Mouse (Mus musculus): ENCODE results near the gene Mbnl1. TPM values are rescaled to one million over a fixed set of nuclear protein-coding genes. Genes with fewer than 3 reads are reported as not detected.
A peak's percentile ranks its signal among the peaks of the same experiment; 100 is the strongest.

Gene Mbnl1
- polyA plus RNA-seq, 1 experiment from 2014 or later = 71.7 TPM

GRCm38 (mm10) chr3:60499157-60499578 lies 26.5 kb downstream of the Mbnl1 start:
- Histone ChIP-seq H3K36me3 (no peaks in the 10 kb centered on the region), H3K27ac (peak overlapping the region; percentile 22; the same call in 1 of the 2 replicates), H3K4me3 (no peak overlapping the region), H3K9me3 (no peaks in the 10 kb centered on the region), H3K27me3 (ENCODE audit: insufficient read depth, poor library complexity, severe bottlenecking) (no peaks in the 10 kb centered on the region), H3K4me1 (peaks cover 26% of the 10 kb centered on the region)
- WGBS = 45% methylated on average over 6 of the region's 6 CpGs
- DNase-seq (ENCODE audit: low spot score) = no peak

- peak overlapping the region; percentile 92 for H3K4me3 ChIP-seq
- H3K27me3 ChIP-seq (ENCODE audit: insufficient read depth, poor library complexity, severe bottlenecking) = no peaks in the 10 kb centered on the region
- peaks cover 33% of the 10 kb centered on the region for H3K4me1 ChIP-seq
- 43% methylated on average over 7 of the region's 7 CpGs for WGBS
- H3K27ac ChIP-seq = peak overlapping the region; percentile 100
- no peaks in the 10 kb centered on the region for H3K36me3 ChIP-seq
- no peak for DNase-seq (ENCODE audit: low spot score)
- no peaks in the 10 kb centered on the region for H3K9me3 ChIP-seq
Measured at GRCm38 (mm10) chr3:60499718-60500450, 27.3 kb downstream of the Mbnl1 start.

GRCm38 (mm10) chr3:60500571-60501527 lies 28.2 kb downstream of the Mbnl1 start:
- Histone ChIP-seq H3K4me3 (peak overlapping the region; percentile 92), H3K4me1 (peaks cover 36% of the 10 kb centered on the region), H3K9me3 (no peaks in the 10 kb centered on the region), H3K27ac (peak overlapping the region; percentile 100), H3K27me3 (ENCODE audit: insufficient read depth, poor library complexity, severe bottlenecking) (no peaks in the 10 kb centered on the region), H3K36me3 (no peaks in the 10 kb centered on the region)
- WGBS = under 1% methylated on average over 93 of the region's 96 CpGs
- DNase-seq (ENCODE audit: low spot score) = peak; percentile 86

GRCm38 (mm10) chr3:60501561-60502151 lies 29.0 kb downstream of the Mbnl1 start:
- Histone ChIP-seq H3K4me3 (peak overlapping the region; percentile 92), H3K36me3 (no peaks in the 10 kb centered on the region), H3K27ac (peak overlapping the region; percentile 100), H3K4me1 (peaks cover 36% of the 10 kb centered on the region), H3K27me3 (ENCODE audit: insufficient read depth, poor library complexity, severe bottlenecking) (no peaks in the 10 kb centered on the region), H3K9me3 (no peaks in the 10 kb centered on the region)
- DNase-seq (ENCODE audit: low spot score) = peak; percentile 80
- WGBS = 1% methylated on average over 28 of the region's 29 CpGs

- Histone ChIP-seq H3K27ac (peak overlapping the region; percentile 100), H3K27me3 (ENCODE audit: insufficient read depth, poor library complexity, severe bottlenecking) (no peaks in the 10 kb centered on the region), H3K36me3 (no peaks in the 10 kb centered on the region), H3K4me1 (peaks cover 36% of the 10 kb centered on the region), H3K9me3 (no peaks in the 10 kb centered on the region), H3K4me3 (peak overlapping the region; percentile 92)
- DNase-seq (ENCODE audit: low spot score) = no peak
- WGBS = 40% methylated on average over 7 of the region's 7 CpGs
Measured at GRCm38 (mm10) chr3:60502155-60502987, 29.7 kb downstream of the Mbnl1 start.

GRCm38 (mm10) chr3:60503196-60503595 lies 30.6 kb downstream of the Mbnl1 start:
- WGBS = 58% methylated on average over 7 of the region's 7 CpGs
- peak overlapping the region; percentile 100 for H3K27ac ChIP-seq
- DNase-seq (ENCODE audit: low spot score) = no peak

GRCm38 (mm10) chr3:60504775-60505430 lies 32.3 kb downstream of the Mbnl1 start:
- H3K4me3 ChIP-seq = no peak overlapping the region
- DNase-seq (ENCODE audit: low spot score) = no peak
- no peaks in the 10 kb centered on the region for H3K36me3 ChIP-seq
- H3K27me3 ChIP-seq (ENCODE audit: insufficient read depth, poor library complexity, severe bottlenecking) = no peaks in the 10 kb centered on the region
- 68% methylated on average over 5 of the region's 5 CpGs for WGBS
- H3K9me3 ChIP-seq = no peaks in the 10 kb centered on the region
- H3K4me1 ChIP-seq = peaks cover 36% of the 10 kb centered on the region
- H3K27ac ChIP-seq = no peak overlapping the region

More at GRCm38 (mm10) chr3:60503196-60503595, 30.6 kb downstream of the Mbnl1 start:
- Histone ChIP-seq H3K4me3 (peak overlapping the region; percentile 92), H3K27me3 (ENCODE audit: insufficient read depth, poor library complexity, severe bottlenecking) (no peaks in the 10 kb centered on the region), H3K36me3 (no peaks in the 10 kb centered on the region), H3K4me1 (peaks cover 37% of the 10 kb centered on the region), H3K9me3 (no peaks in the 10 kb centered on the region)

GRCm38 (mm10) chr3:60506821-60507220 lies 34.2 kb downstream of the Mbnl1 start:
- no peak for DNase-seq (ENCODE audit: low spot score)
- Histone ChIP-seq H3K9me3 (no peaks in the 10 kb centered on the region), H3K27ac (no peak overlapping the region), H3K4me1 (peaks cover 32% of the 10 kb centered on the region), H3K27me3 (ENCODE audit: insufficient read depth, poor library complexity, severe bottlenecking) (no peaks in the 10 kb centered on the region), H3K36me3 (no peaks in the 10 kb centered on the region), H3K4me3 (no peak overlapping the region)
- WGBS = 87% methylated on average over 5 of the region's 5 CpGs

GRCm38 (mm10) chr3:60507496-60507895 lies 34.9 kb downstream of the Mbnl1 start:
- Histone ChIP-seq H3K4me3 (no peak overlapping the region), H3K36me3 (no peaks in the 10 kb centered on the region), H3K9me3 (no peaks in the 10 kb centered on the region), H3K27ac (no peak overlapping the region), H3K4me1 (peaks cover 27% of the 10 kb centered on the region; the same call in 1 of the 2 replicates), H3K27me3 (ENCODE audit: insufficient read depth, poor library complexity, severe bottlenecking) (no peaks in the 10 kb centered on the region)
- WGBS = 93% methylated on average over 3 of the region's 3 CpGs
- DNase-seq (ENCODE audit: low spot score) = no peak

GRCm38 (mm10) chr3:60507979-60508378 lies 35.3 kb downstream of the Mbnl1 start:
- Histone ChIP-seq H3K9me3 (no peaks in the 10 kb centered on the region), H3K4me1 (peaks cover 29% of the 10 kb centered on the region; the same call in 1 of the 2 replicates), H3K4me3 (no peak overlapping the region), H3K27me3 (ENCODE audit: insufficient read depth, poor library complexity, severe bottlenecking) (no peaks in the 10 kb centered on the region), H3K27ac (no peak overlapping the region), H3K36me3 (no peaks in the 10 kb centered on the region)
- 97% methylated on average over 2 of the region's 2 CpGs for WGBS
- no peak for DNase-seq (ENCODE audit: low spot score)

GRCm38 (mm10) chr3:60511197-60511596 lies 38.6 kb downstream of the Mbnl1 start:
- DNase-seq (ENCODE audit: low spot score) = no peak
- no peak overlapping the region for H3K27ac ChIP-seq
- H3K4me1 ChIP-seq = peaks cover 28% of the 10 kb centered on the region
- H3K4me3 ChIP-seq = no peak overlapping the region
- no peaks in the 10 kb centered on the region for H3K9me3 ChIP-seq
- WGBS = 90% methylated on average over 3 of the region's 3 CpGs
- H3K36me3 ChIP-seq = no peaks in the 10 kb centered on the region
- H3K27me3 ChIP-seq (ENCODE audit: insufficient read depth, poor library complexity, severe bottlenecking) = no peaks in the 10 kb centered on the region

Data from heart, embryonic 10.5 days (tissue).